Mouse (Mus musculus): ENCODE data around the gene Npas3.
"Not testable (repeated sequence)": the region's sequence is repeated elsewhere in the genome, so short reads cannot be mapped to it uniquely, and the experiment has no call there.

Npas3 gene

DNA sequence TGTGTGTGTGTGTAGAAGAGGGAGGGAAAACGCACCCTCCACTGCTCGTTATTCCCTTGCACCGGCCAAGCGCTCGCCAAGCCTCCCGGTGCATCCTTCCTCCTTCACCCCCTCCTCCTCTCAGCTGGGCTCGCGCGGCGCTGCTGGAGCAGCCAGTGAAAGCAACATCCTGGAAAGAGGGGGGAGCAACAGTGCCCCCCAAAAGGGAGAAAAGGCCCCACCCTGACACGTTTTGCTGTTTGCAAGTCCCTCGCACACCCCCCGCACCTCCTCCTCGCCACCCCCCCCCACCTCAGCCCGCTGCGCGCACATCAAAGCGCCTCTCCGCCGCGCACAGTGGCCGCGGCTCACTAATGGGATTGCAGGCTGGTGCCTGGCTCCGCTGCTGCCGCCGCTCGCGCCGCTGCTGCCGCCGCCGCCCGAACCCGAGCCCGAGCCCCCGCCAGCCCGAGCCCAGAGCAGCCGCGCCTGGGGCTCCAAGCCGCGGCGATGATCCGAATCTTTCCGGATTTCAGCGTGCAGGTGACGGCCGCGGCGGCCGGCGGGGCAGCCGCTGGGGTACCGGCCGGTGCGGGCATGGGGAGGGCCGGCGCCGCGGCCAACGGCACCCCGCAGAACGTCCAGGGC lies at the start of gene Npas3:
Npas3 (plus strand) TSS at position 577 of the 627 bp plus-strand sequence.
- DNase-seq: no peak

DNA sequence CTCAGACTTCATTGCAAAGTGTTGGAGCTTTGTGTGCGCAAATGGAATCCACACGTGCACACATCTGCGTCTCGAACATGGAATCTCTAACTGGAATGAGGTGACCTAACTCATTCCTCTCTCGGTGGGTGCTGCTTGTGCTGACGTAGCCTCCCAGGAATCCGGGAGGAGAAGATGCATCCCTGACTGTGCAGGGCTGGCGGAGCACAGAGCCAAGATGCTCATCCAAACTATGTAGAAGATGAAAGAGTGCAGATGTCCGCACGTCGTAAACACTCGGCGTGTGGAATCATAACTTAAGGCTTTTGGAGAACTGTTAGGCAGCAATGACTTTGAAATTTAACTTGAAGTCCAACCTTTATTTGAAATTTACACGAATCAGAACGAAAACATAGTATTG lies 31.3 kb upstream of the Npas3 start:
- no peak for DNase-seq

DNA sequence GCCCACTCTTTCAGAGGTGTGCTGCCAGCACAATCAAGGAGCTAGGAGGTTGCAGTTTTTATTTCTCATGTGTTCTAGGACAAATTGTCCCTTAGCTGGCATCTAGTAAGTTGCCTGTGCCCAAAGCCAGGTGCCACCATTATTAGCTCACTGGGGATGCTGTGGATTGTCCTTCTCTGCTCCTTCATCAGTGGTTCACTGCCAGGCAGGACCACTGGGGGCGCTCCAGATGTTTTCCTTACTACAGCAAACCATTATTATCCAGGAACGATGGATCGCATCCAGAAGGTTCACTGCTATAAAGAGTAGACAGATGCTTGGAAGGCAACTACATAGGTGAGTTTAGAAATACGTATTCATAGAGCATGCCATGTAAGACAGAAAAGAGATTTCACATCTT lies 25.7 kb upstream of the Npas3 start:
- no peak for DNase-seq

DNA sequence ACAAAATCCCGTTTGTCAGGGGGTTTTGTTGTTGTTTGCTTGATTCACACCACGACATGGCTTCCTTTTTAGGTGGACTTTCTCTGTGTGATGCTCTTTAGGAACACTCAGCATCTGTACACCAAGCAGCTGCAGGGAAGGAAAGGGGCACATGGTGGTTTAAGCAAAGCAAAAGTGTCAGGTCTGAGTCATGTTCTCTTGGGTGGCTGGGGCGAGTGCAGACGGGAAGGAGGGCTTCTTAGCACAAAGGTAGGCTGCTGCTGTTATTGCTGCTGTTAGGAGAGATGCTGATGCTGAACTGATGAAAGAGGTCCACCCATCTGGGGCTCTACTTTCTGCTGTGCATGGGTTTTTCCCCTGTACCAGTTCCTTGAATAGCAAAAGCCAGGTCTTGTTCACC lies 21.1 kb upstream of the Npas3 start:
- DNase-seq: no peak

DNA sequence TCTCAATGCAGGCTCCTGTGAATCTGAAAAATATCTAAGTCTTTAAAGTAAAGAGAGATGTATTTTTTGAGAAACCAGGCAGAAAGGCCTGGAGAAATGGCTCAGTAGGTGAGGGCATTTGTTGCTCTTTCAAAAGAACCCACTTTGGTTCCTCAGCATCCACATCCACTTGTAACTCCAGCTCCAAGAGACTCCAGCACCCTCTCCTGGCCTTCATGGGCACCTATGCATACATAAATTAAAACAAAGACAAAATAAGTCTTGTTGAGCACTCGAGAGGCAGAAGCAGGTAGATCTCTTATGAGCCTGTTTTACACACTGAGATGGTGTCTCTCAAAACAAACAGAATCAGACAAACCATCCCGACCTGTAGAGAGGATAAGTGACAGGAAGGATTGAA lies 19.1 kb upstream of the Npas3 start:
- no peak for DNase-seq

DNA sequence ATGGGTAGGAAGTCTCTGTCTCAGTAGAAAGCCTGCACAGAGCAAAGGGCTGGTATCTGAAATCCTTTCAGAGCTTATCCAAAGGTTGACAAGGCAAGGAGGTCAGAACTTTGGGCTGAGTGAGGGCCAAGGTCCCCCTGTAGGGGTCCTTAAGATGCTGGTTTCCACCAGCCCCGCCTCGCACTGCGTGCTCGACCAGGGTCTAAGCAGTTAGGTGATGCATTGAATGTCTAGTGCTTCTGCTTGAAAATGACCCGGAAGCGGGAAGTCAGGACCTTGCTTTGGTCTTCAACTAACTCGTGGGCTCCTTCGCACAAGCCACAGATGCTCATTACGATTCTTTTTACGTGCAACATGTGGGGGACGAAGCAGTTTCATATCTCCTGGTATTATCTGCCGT lies 2.3 kb upstream of the Npas3 start:
- DNase-seq: no peak

DNA sequence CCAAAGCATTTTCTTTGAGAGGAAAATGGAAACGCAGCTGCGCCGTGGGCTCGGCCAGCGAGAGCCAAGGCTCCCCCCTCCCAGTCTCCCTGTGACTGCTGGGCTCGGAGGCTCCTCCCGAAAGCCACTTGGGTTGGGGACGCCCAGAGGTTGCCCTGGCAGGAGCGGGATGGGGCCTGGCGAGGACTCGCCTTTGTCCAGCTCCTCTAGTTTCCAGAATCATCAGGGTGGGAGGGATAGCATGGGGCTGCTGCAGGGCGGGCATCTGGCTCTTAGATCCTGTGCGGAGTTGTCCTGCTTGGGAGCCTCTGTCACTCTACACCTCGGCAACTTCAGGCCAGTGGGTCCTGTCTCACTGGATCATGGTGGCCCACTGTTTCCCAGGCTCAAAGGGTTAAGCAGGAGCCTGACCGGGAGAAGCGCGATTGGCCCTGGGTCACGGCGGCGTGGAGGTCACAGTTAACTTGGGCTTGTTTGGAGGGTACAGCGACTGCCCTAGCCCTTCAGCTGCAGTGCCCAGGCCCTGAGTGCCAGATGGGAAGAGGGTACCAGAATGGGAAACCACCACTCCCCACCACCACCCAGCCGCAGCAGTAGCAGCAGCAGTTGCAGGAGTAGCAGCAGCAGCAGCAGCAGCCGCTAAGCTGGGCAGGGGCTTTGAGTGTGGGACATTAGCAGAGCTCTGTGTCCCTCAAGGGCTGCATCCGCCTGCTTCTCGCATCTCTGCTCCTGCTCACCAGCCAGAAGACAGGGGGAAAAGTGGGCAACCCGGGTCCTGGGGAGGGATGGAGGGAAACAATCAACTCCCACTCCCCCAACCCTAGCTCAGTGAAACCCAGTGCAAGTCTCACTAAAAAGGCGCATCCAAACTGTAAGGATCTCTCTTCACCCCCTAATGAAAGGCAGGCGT lies 1.6 kb upstream of the Npas3 start:
- DNase-seq: no peak

DNA sequence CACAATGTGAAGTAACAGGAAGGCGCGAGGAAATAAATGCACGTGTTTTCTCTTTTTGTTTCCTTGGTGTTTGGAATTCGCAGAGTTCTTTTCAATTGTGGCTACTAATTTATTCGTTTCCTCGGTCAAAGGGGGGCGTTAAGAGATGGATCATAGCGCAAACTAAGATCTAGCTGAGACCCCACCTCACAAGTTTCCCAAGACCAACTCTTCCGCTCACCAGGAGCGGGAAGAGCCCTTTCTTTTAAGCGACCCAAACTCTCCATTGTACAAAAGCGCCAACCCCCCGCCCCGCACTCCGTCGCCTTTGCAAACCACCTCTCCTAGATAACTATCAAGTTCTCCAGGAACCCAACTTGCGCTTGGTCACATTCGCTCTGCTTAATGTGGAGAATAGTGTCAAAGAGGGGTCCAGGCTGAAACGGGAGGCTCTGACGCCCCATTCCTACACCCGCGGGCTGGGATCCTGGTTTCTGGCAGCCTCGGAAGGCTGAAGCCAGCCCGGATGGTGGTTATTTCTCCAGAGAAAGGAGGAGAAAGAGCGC lies 914 bp upstream of the Npas3 start:
- no peak for DNase-seq

DNA sequence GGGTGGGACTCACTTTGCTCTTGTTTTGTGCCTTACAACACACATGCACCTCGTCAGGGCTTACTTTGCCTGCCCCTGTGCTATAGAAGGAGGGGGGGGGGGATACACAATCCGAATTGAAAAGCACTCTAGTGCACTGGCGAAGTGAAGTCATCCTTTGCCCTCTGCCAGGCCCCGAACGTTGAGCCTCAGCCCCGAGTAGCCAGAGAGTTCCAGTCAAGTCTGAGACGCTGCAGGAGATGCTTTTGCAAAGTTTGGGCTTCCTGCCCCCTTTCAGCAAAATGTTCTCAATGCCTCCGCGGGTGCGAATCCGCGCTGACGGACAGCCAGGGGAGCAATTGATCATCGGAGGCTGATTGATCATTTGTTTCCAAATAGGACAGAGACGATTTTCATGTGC lies 319 bp downstream of the Npas3 start:
- no peak for DNase-seq

DNA sequence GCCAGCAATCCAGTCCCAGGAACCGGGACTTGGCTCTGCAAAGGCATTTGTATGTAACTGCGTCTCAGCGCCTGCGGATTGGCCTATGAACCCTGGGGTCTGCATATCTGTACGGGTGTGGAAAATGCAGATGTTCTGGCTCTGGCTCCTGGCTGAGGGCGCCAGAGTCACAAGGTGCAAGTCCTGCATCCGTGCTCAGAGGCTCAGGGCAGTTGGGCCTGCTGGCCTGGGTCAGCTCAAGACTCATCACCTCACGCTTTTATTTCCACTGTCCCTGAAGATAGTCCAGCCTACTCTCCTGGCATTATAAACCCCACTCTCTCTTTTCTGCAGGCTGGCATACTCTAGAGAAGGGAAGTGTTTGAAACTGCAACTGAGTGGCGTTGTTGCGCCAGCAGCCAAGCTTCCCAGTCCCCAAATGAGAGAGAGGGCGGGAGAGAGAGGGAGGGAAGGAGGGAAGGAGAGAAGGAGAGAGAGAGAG lies 3.3 kb downstream of the Npas3 start:
- DNase-seq: no peak

DNA sequence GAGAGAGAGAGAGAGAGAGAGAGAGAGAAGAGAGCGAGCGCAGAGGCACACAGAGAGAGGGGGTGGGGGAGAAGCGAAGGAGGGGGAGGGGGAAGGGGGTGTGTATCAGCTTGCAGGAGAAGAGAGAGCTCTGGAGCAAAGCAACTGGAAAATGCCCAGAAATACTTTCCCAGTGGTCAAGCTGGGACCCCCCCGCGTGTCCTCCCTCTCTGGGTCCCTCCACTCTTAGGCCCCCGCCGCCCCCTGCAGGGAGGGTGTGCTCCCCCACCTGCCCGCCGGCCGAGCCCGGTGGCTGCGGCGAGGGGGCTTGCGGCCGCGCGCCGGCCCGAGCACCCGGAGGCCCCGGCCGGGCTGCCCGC lies 3.7 kb downstream of the Npas3 start:
- DNase-seq: no peak

DNA sequence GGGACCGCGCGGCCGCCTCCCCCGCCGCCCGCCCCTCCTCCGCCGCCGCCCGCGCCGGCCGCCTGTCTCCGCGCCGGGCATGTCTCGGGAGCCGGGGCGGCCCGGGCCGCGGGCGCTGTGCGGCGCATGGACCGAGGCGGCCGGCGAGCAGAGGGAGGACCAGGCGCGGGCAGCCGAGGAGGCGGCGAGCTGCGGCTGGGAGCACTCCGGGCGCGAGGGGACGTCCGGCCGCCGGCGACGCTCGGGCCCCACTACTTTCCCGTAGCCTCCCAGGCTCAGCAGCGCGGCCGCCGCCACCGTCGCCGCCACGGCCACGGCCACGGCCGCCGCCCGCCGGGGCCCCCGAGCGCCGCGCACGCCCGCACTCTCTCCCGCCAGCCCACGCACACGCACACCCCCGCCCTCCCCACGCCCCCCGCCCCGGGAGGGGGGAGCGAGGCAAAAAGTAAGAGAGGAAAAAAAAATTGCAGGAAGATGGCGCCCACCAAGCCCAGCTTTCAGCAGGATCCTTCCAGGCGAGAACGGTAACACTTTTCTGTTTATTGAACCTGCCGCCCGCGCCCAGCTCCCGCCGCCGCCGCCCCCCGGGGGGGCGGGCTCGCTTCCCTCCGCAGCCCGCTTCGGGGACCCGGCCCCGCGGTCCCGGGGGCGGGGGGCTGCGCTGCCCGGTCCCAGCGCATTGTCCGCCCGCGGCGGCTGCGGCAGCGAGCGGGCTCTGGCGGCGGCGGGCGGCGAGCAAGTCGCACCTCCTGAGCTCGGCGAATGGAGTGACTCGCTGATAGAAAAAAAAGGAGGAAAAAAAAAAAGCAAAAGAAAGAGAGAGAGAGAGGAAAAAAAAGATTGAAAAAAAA lies 4.3 kb downstream of the Npas3 start:
- DNase-seq: no peak

DNA sequence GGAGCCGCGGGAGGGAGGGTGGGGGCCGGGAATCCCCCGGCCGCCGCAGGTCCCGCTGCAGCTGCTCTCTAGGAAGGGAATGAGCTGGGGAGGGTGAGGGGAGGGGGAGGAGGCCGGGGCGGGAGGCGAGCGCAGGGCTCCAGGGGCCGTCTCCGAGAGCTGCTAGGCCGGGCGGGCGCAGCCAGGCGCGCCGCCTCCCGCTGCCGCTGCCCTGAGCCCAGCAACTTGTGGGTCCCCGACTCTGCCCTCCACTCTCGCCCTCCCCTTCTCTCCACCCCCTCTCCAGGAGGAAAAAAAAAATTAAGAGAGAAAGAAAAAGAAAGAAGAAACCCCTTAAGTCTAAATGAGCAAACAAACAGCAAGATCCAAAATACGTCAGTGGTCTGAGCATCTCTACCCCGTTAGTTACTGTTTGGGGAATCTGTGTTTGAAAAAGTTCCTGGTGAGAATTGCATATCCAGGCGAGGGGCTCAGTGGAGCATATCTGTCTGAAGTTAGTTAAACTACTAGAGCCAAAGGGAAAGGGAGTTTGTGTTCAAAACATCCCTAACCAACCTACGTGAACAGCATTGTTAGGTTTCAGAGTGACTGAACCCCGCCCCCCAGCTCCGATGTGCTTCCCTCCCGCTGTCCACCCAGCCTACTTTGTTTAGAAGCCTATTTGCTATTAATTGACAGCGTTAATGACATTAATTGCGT lies 5.1 kb downstream of the Npas3 start:
- no peak for DNase-seq

DNA sequence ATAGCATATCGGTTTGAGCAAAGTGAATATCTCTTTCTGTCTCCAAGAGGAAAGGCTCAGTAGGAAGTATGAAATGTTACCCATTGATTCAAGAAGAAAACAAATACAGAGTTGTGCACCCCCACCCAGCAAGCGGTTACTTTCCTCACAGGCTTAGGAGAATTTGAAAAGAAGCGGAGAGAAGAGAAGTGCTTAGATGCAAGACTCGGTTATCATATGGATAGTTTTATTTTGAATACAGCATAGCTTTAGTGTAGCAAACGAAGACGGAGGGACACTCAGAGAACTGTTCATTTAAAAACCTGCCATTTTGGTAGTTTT lies 5.6 kb downstream of the Npas3 start:
- DNase-seq: no peak

DNA sequence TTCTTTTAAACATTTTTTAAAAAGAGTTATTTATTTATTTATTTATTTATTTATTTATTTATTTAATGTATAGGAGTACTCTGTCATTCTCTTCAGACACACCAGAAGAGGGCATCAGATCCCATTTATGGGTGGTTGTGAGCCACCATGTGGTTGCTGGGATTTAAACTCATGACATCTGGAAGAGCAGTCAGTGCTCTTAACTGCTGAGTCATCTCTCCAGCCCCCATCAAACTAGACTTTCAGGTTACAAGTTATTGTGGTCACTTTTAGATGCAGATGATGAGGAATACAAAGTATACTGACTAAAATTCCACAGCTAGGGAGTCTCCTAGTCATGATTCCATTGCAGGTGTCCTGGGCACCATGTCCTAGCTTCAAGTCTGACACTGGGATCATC lies 26.0 kb downstream of the Npas3 start:
- not testable (repeated sequence) for DNase-seq

DNA sequence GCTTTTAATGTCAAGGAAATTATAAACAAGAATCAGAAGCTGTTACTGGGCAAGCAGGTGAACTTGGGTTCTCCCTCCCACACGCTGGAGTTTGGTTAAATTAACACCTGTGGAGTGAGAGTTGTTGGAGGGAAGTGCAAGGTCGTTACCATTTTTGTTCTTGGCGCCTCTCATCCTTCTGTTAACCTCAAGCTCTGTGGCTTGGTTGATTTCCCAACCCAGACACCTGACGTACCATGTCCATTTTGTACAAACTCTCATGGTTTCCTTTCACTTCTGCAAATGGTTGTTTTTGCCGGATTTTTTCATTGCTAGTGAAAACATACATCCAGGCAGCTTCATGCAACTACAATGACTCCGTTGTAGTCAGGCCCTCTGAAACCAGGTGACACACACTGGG lies 28.9 kb downstream of the Npas3 start:
- DNase-seq: no peak

DNA sequence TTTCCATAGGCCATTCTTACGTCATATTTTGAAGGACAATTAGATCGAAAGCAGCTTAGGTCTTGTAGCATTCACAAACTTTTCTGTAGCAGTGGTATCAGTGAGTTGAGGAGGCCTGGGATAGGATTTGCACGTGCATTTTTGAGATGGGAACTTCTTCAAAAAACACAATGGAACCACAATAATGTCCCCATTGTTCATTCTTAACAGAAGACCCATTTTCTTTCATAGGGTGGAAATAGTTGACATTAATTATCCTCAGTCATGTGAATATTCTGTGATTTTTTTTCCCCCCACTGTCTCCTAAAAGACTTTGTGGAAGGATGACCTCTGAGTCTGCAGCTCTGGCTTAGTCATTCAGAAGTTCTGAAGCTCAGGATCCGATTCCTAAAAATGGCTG lies 41.9 kb downstream of the Npas3 start:
- no peak for DNase-seq

DNA sequence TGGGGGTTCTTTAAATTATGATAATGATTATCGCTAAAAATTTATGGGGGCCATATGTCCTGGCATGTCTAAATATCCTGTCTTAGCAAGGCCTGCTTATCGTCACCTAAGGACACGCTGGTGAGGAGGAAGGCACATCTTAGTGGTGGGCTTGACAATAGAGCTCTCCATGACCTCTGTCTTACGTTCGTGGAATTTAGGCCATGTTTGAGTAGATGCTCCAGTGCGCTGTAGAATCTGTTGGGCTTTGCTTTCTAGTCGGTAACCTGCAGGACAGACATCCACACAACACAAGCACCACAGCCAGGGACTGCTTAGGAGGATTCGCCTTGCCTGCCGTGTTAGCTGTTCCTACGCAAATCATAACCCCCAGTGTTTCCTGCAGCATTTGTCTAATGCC lies 42.4 kb downstream of the Npas3 start:
- no peak for DNase-seq

DNA sequence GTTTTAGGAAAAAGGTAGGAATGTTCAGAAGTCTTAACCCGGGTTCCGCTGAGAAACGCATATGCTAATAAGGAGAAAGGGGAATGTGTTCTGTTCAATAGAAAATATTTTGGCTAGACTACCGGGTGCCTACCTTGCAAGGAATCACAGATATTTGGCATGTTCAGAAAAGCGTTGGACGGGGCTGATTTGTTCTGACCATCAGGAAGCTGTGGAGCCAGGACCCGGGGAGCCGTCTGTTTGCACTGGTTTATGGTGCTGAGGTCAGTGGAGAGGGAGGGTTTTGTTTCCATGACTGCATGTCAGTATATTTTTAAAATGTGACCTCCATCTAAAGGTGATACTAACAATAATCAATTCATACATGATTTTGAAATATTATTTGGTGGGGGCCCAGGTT lies 43.5 kb downstream of the Npas3 start:
- no peak for DNase-seq

DNA sequence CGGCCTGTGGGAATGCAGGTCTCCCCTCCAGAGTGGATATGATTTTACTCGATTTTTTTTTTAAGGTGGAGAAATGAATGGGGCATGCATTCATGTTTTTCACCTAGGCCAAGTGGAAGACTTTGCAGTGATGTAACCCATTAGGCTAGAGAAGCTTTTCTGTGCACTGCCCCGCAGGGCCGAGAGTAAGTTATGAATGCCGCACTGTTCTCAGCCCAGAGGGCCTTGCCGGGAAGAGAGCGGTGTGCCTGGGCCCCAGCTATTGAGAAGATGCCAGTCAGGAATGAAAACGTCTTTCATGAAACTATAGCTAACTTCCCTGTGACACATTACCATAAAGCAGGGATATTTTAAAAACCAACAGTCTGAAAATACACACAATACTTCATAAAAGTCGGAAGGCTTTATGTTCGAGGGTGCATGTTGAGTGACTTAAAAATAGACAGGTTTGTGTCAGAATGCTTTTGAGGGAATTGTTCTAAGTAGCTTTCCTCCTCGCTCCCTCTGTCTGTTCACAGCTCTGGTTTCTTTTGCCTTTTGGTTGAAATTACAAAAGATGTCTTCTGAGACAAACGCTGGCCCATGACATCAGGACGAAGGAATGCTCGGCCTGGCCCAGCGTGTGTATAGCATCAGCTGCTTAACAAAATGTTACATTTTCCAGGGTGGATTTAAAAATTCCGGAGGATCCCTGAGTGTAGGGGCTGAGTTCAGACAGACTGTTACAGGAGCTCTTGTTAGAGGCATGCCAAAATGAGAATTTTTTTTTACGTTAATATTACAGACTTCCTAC lies 44.2 kb downstream of the Npas3 start:
- DNase-seq: no peak

DNA sequence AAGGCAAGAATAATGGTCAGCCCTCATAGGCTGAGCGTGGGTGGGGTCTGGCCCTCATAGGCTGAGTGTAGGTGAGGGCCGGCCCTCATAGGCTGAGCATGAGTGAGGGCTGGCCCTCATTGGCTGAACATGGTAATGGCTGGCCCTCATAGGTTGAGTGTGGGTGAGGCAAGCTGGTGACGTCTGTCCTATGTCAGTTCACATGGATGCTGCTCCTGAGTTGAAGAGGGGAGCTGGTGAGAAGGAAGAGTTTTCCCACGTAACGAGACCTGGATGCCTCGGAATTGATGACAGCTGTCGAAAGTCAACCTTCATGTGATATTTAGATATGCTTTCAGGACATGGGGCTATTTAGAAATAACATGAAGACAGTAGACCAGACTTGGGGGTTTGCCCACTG lies 45.5 kb downstream of the Npas3 start:
- no peak for DNase-seq

DNA sequence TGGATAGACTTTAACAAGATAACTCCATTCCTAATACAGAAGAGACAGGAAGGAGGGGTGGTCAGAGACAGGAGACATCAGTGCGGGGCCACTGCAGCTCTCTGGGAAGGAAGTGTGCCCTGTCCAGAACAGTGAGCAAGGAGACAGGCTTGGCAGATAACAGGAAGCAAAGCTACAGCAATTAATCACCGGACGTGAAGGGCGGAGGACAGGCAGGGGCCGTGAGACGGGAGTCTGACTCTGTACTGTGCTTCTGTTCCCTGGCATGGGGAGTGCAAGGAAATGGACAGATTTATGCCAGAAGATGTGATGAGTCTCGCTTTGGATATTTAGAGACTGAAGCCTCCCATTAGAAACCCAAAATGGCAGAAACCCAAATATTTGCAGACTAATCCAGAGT lies 47.3 kb downstream of the Npas3 start:
- no peak for DNase-seq

Measured in thymus, postnatal 25 days (tissue).